Mouse (Mus musculus): Measurements from ENCODE around the gene Serpina3g. TPM values are rescaled to one million over a fixed set of nuclear protein-coding genes. Genes with fewer than 3 reads are reported as not detected.

The Serpina3g gene
- total and polyA plus RNA-seq, 3 experiments = 0.19 to 0.24 TPM; not detected in 1

GRCm38 (mm10) chr12:104190852-104191251, 45.2 kb upstream of the Serpina3g start:
- TF ChIP-seq NRF1 (IDR thresholded peaks at IDR 0.05; ENCODE audit: insufficient read depth, low read depth, low read length, poor library complexity, severe bottlenecking) (no peak), MAX (IDR thresholded peaks at IDR 0.05; ENCODE audit: low read length) (no peak), JUND (IDR thresholded peaks at IDR 0.05; ENCODE audit: low read depth, low read length) (no peak), TCF12 (IDR thresholded peaks at IDR 0.05; ENCODE audit: low read depth, low read length) (no peak), TAL1 (IDR thresholded peaks at IDR 0.05; ENCODE audit: low read length) (no peak), ZKSCAN1 (IDR thresholded peaks at IDR 0.05; ENCODE audit: low read depth, low read length) (no peak), SIN3A (IDR thresholded peaks at IDR 0.05; ENCODE audit: low read length) (no peak), ETS1 (IDR thresholded peaks at IDR 0.05; ENCODE audit: low read depth, low read length) (no peak), RAD21 (IDR thresholded peaks at IDR 0.05; ENCODE audit: low read depth, low read length) (no peak), MXI1 (IDR thresholded peaks at IDR 0.05; ENCODE audit: low read depth, low read length) (no peak), CTCF (IDR thresholded peaks at IDR 0.05 in 2 of 3, conservative IDR thresholded peaks at IDR 0.05 in 1 of 3; ENCODE audit: control insufficient read depth in 1 of 3, insufficient read depth in 1 of 3, low read depth in 2 of 3, low read length in 3 of 3, poor library complexity in 1 of 3, severe bottlenecking in 1 of 3) (no peak), MYC (IDR thresholded peaks at IDR 0.05; ENCODE audit: low read depth, low read length) (no peak), RCOR1 (IDR thresholded peaks at IDR 0.05; ENCODE audit: low read depth, low read length) (no peak)
- Histone ChIP-seq H3K4me1 (ENCODE audit: control insufficient read depth in 1 of 2, insufficient read depth in 2 of 2, low read length in 2 of 2) (no peaks in the 10 kb centered on the region), H3K36me3 (ENCODE audit: control insufficient read depth in 1 of 2, insufficient read depth in 2 of 2, low read length in 2 of 2) (no peaks in the 10 kb centered on the region), H3K27ac (ENCODE audit: control insufficient read depth, low read depth, low read length) (no peak overlapping the region), H3K27me3 (ENCODE audit: control insufficient read depth in 1 of 2, insufficient read depth in 2 of 2, low read length in 2 of 2) (no peaks in the 10 kb centered on the region), H3K4me3 (ENCODE audit: control insufficient read depth in 1 of 2, insufficient read depth in 1 of 2, low read depth in 2 of 2, low read length in 2 of 2) (no peak overlapping the region), H3K9ac (ENCODE audit: control insufficient read depth, low read depth, low read length, poor library complexity, severe bottlenecking) (no peak overlapping the region), H3K9me3 (replicated peaks; ENCODE audit: insufficient read depth, low read length) (no peaks in the 10 kb centered on the region), H3K79me2 (ENCODE audit: control insufficient read depth, insufficient read depth, low read length, poor library complexity) (no peaks in the 10 kb centered on the region)
- DNase-seq (ENCODE audit: low read depth, low spot score) = no peak

GRCm38 (mm10) chr12:104209149-104209548, 26.9 kb upstream of the Serpina3g start:
- Histone ChIP-seq H3K4me1 (ENCODE audit: control insufficient read depth in 1 of 2, insufficient read depth in 2 of 2, low read length in 2 of 2) (no peaks in the 10 kb centered on the region), H3K79me2 (ENCODE audit: control insufficient read depth, insufficient read depth, low read length, poor library complexity) (no peaks in the 10 kb centered on the region), H3K36me3 (ENCODE audit: control insufficient read depth in 1 of 2, insufficient read depth in 2 of 2, low read length in 2 of 2) (no peaks in the 10 kb centered on the region), H3K4me3 (ENCODE audit: control insufficient read depth in 1 of 2, insufficient read depth in 1 of 2, low read depth in 2 of 2, low read length in 2 of 2) (no peak overlapping the region), H3K27me3 (ENCODE audit: control insufficient read depth in 1 of 2, insufficient read depth in 2 of 2, low read length in 2 of 2) (no peaks in the 10 kb centered on the region), H3K9ac (ENCODE audit: control insufficient read depth, low read depth, low read length, poor library complexity, severe bottlenecking) (no peak overlapping the region), H3K9me3 (replicated peaks; ENCODE audit: insufficient read depth, low read length) (no peaks in the 10 kb centered on the region; the same call in 1 of the 2 replicates), H3K27ac (ENCODE audit: control insufficient read depth, low read depth, low read length) (no peak overlapping the region)
- DNase-seq (ENCODE audit: low read depth, low spot score) = no peak
- no peak for TF ChIP-seq NELFE (IDR thresholded peaks at IDR 0.05; ENCODE audit: low read depth, low read length)
- peak in 1 of 3 experiments; percentile 8; a peak in 1 of 6 replicates for TF ChIP-seq CTCF (IDR thresholded peaks at IDR 0.05 in 2 of 3, conservative IDR thresholded peaks at IDR 0.05 in 1 of 3; ENCODE audit: control insufficient read depth in 1 of 3, insufficient read depth in 1 of 3, low read depth in 2 of 3, low read length in 3 of 3, poor library complexity in 1 of 3, severe bottlenecking in 1 of 3)
- TF ChIP-seq TCF12 (IDR thresholded peaks at IDR 0.05; ENCODE audit: low read depth, low read length) = no peak
- TF ChIP-seq NRF1 (IDR thresholded peaks at IDR 0.05; ENCODE audit: insufficient read depth, low read depth, low read length, poor library complexity, severe bottlenecking) = no peak
- TF ChIP-seq USF1 (IDR thresholded peaks at IDR 0.05; ENCODE audit: low read depth, low read length) = no peak
- no peak for TF ChIP-seq ELF1 (IDR thresholded peaks at IDR 0.05; ENCODE audit: low read depth, low read length)
- TF ChIP-seq RCOR1 (IDR thresholded peaks at IDR 0.05; ENCODE audit: low read depth, low read length) = no peak
- TF ChIP-seq ZNF384 (IDR thresholded peaks at IDR 0.05; ENCODE audit: low read depth, low read length) = no peak

All from MEL (cell line).